Mouse (Mus musculus): ENCODE results near the gene Slc22a5. TPM values are rescaled to one million over a fixed set of nuclear protein-coding genes. Genes with fewer than 3 reads are reported as not detected.
A peak's percentile ranks its signal among the peaks of the same experiment; 100 is the strongest.
"Not testable (repeated sequence)": the region's sequence is repeated elsewhere in the genome, so short reads cannot be mapped to it uniquely, and the experiment has no call there.

The Slc22a5 gene
- polyA plus RNA-seq (2016; fragmentation: Nextera tagmentation; extraction: Ambion mirVana), result 7.2 and 7.7 TPM in 2 replicates

DNA sequence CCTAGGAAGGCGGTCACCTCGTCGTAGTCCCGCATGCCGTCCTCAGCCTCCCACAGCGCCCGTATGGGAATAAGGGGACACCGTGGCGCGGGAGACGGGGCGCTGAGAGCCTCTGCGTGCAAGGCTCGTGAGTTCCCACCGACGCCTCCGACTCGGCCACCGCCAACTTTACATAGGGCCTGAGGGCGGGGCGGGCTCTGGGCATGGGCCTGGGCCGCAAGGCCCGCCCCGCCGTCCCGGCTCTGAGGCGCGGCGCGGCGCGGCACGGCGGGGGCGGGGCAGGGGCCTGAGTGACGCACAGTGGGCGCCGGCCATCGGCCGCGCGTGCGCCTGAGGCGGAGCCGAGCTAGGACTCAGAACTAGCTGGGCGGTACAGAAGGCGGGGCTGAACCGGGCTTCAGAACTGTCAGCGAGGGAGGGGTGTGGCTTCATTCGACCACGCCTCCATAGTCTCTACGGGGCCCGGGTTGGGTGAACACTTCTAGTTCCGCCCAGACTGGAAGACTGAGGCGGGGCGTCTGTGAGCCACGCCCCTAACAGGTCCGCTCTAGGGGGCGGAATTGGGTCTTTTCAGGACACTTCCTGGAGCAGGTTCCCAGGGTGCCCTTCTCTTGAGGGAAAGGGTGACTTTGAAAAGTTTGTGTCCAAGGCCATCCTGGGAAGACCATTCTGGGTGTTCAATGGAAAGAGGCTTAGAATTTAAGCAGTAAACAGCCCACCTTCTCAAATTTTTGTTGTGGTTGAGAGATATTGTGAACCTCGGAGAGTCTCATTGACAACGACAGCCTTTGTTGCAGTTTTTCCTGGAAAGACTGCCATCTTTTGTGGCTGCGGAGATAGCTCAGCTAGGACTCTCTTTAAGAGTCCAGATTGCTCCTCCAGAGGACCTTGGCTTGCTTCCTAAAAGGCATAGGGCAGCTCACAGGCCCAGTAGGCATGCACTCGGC, at the start of gene Slc22a5:
Gene Slc22a5, minus strand, starts transcription at position 156 of the 947 bp plus-strand sequence.
- DNase-seq (ENCODE audit: low spot score), result peak; percentile 98
- Histone ChIP-seq H3K36me3 (no peaks in the 10 kb centered on the region), H3K9me3 (replicated peaks) (no peaks in the 10 kb centered on the region), H3K4me1 (peaks cover 37% of the 10 kb centered on the region), H3K27ac (replicated peaks) (peak within 1 kb of the TSS; percentile 85), H3K4me3 (peak within 1 kb of the TSS; percentile 73), H3K27me3 (ENCODE audit: low read depth, poor library complexity, severe bottlenecking) (peaks cover 12% of the 10 kb centered on the region)
- WGBS, result 4% methylated on average over 63 of the region's 63 CpGs

DNA sequence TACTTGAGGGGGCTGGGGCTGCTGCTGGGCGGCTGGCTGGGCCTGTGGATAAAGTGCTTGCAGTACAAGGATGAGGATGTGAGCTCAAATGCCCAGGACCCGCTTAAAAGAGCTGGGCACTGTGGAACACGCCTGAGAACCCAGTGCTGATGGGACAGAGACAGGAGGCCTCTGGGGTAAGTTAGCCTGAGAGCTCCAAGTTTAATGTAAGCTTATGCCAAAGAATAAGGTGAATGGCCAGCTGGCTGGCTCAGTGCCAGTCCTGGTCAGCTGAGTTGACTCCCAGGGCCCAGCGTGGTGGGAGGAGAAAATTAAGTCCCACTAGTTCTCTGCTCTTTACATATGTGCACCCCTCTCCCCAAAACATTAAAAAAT, 40.5 kb upstream of the Slc22a5 start:
- H3K9me3 ChIP-seq (replicated peaks); DNase-seq (ENCODE audit: low spot score); H3K4me3 ChIP-seq; H3K27ac ChIP-seq (replicated peaks); H3K4me1 ChIP-seq; H3K36me3 ChIP-seq; H3K27me3 ChIP-seq (ENCODE audit: low read depth, poor library complexity, severe bottlenecking): not testable (repeated sequence)
- WGBS, result 69% methylated on average over 4 of the region's 4 CpGs

DNA sequence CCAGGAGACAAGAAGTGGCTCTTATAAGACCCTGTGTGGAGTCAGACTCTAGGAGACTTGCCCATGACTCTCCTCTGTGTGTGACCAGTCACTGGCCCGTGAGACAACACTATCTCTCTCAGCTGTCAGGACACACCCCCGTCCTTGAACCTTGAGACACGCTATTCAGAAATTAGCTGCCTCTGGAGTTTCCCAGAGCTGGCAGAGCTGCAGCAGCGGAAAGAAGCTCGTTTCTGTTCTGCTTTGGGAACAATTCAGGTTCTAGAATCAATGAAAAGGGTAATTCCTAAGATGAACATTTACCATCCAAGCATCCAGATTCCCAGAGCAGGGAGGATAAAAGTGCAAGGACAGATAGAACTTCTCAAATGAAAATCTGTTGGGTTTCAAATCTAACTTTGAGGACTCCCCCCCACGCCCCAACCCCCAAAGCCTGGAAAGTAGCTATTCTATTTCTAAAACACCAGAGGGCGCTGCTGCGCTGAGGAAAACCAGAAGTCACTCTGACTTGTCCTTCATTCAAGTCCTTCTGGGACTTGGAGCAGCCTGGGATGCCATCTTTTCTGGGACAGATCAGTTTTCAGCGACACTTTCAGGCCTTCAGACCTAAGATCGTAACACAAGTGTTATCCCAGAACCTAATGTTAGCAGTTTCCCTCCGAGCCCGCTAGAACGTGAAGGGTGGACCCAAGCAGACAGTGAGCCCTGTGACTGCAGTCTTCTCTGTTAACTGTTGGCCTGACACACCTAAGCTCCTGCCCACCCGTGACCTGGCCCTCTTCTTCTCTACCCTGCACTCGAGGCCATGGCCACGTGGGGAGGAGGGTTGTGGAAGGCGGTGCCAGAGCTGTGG, 39.9 kb upstream of the Slc22a5 start:
- Histone ChIP-seq H3K4me1 (no peaks in the 10 kb centered on the region), H3K9me3 (replicated peaks) (no peaks in the 10 kb centered on the region), H3K27ac (replicated peaks) (no peak overlapping the region), H3K27me3 (ENCODE audit: low read depth, poor library complexity, severe bottlenecking) (no peaks in the 10 kb centered on the region), H3K4me3 (no peak overlapping the region), H3K36me3 (no peaks in the 10 kb centered on the region)
- peak; percentile 49 for DNase-seq (ENCODE audit: low spot score)
- 43% methylated on average over 17 of the region's 17 CpGs for WGBS

DNA sequence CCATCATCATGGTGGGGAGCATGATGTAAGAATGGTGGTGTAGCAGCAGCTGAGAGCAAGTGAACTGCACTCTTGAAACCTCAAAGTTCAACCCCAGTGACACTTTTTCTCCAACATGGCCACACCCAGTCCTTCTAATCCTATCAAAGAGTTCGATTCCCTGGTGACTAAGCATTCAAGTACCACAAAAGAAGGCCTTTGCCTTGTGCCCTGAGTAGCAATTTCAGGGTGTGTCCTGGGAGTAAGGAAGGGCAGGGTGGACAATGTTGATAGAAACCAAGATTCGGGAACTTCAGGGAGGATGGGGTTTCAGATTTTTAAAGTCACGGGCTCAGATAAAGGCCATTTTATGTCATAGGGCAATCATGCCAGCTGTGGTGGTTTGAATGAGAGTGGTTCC, 38.3 kb upstream of the Slc22a5 start:
- DNase-seq (ENCODE audit: low spot score), result no peak
- no peaks in the 10 kb centered on the region for H3K9me3 ChIP-seq (replicated peaks)
- 84% methylated on average over 3 of the region's 3 CpGs for WGBS
- H3K36me3 ChIP-seq, result no peaks in the 10 kb centered on the region
- no peak overlapping the region for H3K27ac ChIP-seq (replicated peaks)
- H3K4me3 ChIP-seq, result no peak overlapping the region
- H3K27me3 ChIP-seq (ENCODE audit: low read depth, poor library complexity, severe bottlenecking), result no peaks in the 10 kb centered on the region
- H3K4me1 ChIP-seq, result no peaks in the 10 kb centered on the region

DNA sequence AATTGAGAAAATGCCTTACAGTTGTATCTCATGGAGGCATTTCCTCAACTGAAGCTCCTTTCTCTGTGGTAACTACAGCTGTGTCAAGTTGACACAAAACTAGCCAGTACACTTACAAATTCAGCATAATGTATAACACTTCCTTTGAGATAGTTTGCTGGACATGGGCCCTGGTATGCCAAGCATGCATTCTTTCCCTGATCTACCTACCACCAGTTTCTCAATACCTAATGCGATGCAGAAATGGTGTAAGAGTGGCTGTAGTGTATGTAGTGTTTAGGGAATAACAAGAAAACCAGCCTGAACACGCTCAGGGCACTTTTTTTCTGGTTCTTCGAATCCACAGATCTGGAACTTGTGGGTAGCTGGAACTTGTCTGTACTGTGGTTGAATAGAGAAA, 37.1 kb upstream of the Slc22a5 start:
- H3K27me3 ChIP-seq (ENCODE audit: low read depth, poor library complexity, severe bottlenecking), result no peaks in the 10 kb centered on the region

DNA sequence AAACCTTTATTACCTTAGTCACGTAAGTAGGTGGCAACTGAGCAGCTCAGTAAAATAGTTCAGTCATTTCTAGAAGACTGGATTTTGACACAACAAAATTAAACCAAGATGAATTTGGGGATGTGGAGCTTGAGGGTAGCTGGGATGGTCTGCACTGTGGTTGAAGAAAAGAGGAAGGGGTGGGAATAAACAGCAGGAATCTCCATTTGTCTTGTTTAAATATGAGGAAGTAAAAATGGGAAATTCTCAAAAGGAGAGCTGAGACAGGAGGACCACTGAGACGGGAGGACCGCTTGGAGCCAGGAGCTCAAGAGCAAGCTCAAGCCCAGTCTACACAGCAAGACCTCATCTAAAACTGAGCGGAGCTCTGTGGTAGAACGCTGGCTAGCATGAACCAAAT, 34.8 kb upstream of the Slc22a5 start:
- Histone ChIP-seq H3K27ac (replicated peaks) (no peak overlapping the region), H3K4me1 (no peaks in the 10 kb centered on the region), H3K36me3 (no peaks in the 10 kb centered on the region), H3K27me3 (ENCODE audit: low read depth, poor library complexity, severe bottlenecking) (no peaks in the 10 kb centered on the region), H3K9me3 (replicated peaks) (no peaks in the 10 kb centered on the region), H3K4me3 (no peak overlapping the region)
- WGBS, result 88% methylated on average over 5 of the region's 5 CpGs
- DNase-seq (ENCODE audit: low spot score), result no peak

More for the DNA sequence above, 37.1 kb upstream of the Slc22a5 start:
- Histone ChIP-seq H3K36me3 (no peaks in the 10 kb centered on the region), H3K9me3 (replicated peaks) (no peaks in the 10 kb centered on the region), H3K27ac (replicated peaks) (no peak overlapping the region), H3K4me1 (no peaks in the 10 kb centered on the region), H3K4me3 (no peak overlapping the region)
- DNase-seq (ENCODE audit: low spot score), result no peak
- 86% methylated on average over 3 of the region's 3 CpGs for WGBS

DNA sequence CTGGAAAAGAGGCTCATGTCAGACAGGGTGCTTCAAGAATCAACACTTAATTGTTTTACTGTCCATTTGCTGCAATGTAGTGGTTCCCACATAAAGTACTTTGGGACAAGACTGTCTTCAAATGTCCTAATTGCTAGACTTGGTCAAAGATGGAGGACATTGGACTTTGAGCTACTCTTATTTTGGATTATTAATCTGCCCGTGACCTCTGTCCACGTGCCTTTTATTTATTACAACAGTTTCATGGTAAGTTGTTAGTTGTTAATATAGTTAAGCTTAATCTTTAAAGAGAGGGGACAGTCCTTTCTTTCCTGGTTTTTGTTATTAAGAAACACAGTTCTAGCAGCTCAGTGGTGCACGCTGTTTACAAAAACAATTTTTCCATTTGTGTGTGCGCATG, 27.4 kb upstream of the Slc22a5 start:
- no peak for DNase-seq (ENCODE audit: low spot score)
- Histone ChIP-seq H3K27me3 (ENCODE audit: low read depth, poor library complexity, severe bottlenecking) (no peaks in the 10 kb centered on the region), H3K4me3 (no peak overlapping the region), H3K36me3 (no peaks in the 10 kb centered on the region), H3K4me1 (no peaks in the 10 kb centered on the region), H3K9me3 (replicated peaks) (no peaks in the 10 kb centered on the region), H3K27ac (replicated peaks) (no peak overlapping the region)
- WGBS, result 91% methylated on average over 4 of the region's 4 CpGs

DNA sequence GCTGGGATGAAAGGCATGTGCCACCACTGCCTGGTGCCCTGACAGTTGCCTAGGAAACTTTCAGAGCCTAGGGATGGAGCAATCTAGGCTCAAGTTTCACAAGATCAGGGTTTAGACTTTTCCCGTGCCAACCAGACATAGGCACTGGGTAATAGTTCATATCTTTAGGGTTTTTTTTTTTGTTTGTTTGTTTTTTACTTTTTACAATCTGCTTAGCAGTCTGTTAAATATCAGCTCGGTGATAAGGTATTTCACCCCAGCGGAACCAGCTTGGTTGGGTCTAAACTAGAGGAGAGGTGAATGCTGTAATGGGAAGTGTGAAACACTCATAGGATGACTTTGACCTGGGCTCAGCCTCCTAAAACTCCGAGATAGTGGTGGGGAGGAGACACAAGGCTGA, 19.6 kb upstream of the Slc22a5 start:
- Histone ChIP-seq H3K27me3 (ENCODE audit: low read depth, poor library complexity, severe bottlenecking) (no peaks in the 10 kb centered on the region), H3K36me3 (no peaks in the 10 kb centered on the region), H3K4me3 (no peak overlapping the region), H3K9me3 (replicated peaks) (no peaks in the 10 kb centered on the region), H3K4me1 (no peaks in the 10 kb centered on the region), H3K27ac (replicated peaks) (no peak overlapping the region)
- DNase-seq (ENCODE audit: low spot score), result no peak
- WGBS, result 78% methylated on average over 4 of the region's 4 CpGs

DNA sequence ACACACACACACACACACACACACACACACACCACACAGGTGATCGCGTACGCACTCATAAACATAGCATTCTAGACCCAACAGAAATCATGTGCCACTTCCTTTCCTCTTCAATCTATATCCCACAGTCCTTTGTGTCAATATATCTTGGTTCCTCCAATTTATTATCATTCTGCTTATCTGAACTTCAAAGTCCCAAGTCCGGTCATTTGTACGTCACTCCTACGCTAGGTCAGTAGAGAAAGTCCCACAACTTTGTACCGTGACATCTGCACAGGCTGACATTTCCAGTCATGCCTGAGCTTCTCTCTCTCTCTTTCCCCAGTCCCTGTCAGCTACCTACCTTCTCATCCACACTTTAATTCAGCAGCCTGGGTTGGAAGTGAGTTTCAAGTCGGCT, 17.2 kb upstream of the Slc22a5 start:
- no peak overlapping the region for H3K27ac ChIP-seq (replicated peaks)
- 93% methylated on average over 8 of the region's 8 CpGs for WGBS
- no peak for DNase-seq (ENCODE audit: low spot score)
- peaks cover 10% of the 10 kb centered on the region for H3K4me1 ChIP-seq
- no peaks in the 10 kb centered on the region for H3K27me3 ChIP-seq (ENCODE audit: low read depth, poor library complexity, severe bottlenecking)
- no peaks in the 10 kb centered on the region for H3K36me3 ChIP-seq
- H3K9me3 ChIP-seq (replicated peaks), result no peaks in the 10 kb centered on the region
- H3K4me3 ChIP-seq, result no peak overlapping the region

DNA sequence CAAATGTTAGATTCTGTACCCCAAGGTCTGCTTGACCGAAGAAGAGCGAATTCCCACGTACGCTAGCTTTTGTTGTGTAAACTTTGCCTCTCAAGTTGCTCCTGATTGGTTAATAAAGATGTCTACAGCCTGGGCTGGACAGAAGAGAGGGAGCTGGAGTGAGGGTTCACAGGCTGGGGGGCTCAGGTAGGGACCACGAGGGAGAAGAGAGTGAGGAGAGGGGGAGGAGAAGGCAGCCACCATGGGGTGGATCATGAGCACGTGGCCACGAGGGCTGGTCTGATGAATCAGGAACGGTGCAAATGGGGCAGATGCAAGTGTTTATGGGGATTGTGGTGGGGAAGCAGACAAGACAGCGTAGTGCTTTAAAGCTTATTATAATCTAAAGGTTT, 13.1 kb upstream of the Slc22a5 start:
- no peaks in the 10 kb centered on the region for H3K36me3 ChIP-seq
- no peak for DNase-seq (ENCODE audit: low spot score)
- H3K27me3 ChIP-seq (ENCODE audit: low read depth, poor library complexity, severe bottlenecking), result no peaks in the 10 kb centered on the region
- WGBS, result 82% methylated on average over 9 of the region's 9 CpGs
- H3K9me3 ChIP-seq (replicated peaks), result no peaks in the 10 kb centered on the region
- no peak overlapping the region for H3K27ac ChIP-seq (replicated peaks)
- peaks cover 10% of the 10 kb centered on the region for H3K4me1 ChIP-seq
- H3K4me3 ChIP-seq, result no peak overlapping the region

DNA sequence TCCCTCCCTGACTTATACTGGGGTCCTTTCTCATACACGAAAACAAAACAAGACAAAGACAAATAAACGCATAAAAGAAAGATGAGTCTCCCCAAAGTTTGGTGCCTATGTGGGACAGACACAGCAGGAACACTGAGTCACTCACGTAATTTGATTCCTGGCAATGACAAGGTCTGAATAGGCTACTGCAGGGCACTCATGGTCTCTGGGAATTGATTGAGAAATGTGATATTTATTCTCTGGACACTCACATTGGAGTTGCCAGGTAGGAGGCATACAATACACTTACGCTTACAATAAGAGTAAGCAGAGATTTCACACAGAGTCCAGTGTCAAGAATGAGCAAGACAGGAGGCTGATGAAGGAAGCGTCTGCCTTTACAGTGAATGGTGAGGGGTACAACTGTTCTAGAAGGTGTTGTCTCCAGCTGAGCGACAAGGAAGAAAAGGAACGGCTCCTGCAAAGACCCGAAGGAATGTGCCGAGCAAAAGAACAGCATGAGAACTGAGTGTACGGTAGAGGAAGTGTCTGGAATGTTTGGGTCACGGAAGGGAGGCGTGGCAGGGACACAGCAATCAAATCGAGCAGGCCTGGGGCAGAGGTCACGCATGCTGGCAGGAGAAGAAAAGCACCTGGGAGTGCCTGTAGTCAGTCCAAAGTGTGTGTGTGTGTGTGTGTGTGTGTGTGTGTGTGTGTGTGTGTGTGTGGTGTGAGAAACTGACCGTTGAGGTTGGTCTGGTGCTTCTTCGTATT, 12.5 kb upstream of the Slc22a5 start:
- Histone ChIP-seq H3K4me1 (peaks cover 10% of the 10 kb centered on the region), H3K36me3 (no peaks in the 10 kb centered on the region), H3K27ac (replicated peaks) (no peak overlapping the region), H3K9me3 (replicated peaks) (no peaks in the 10 kb centered on the region), H3K4me3 (no peak overlapping the region), H3K27me3 (ENCODE audit: low read depth, poor library complexity, severe bottlenecking) (no peaks in the 10 kb centered on the region)
- peak; percentile 26 for DNase-seq (ENCODE audit: low spot score)
- 61% methylated on average over 16 of the region's 16 CpGs for WGBS

DNA sequence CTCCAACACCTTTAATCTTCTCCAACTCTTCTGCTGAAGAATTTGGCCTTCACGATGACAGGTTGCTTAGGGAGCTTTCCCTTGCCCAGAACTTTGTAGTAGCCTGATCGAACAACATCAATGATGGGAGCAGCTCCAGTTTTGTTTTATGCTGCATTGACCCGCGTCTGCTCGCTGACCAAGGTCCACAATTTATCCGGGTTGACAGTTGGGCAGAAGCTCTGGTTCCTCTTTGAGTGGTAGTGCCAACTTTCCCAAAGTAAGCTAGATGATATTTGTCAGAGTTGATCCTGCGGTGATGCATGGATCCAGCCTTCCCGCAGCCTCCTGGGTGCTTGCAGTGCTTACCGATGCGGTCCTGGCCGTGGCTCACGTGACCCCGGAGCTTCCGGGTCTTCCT, 11.3 kb upstream of the Slc22a5 start:
- no peak for DNase-seq (ENCODE audit: low spot score)
- no peak overlapping the region for H3K4me3 ChIP-seq
- 92% methylated on average over 14 of the region's 14 CpGs for WGBS

More for the DNA sequence above, 11.3 kb upstream of the Slc22a5 start:
- Histone ChIP-seq H3K4me1 (peaks cover 10% of the 10 kb centered on the region), H3K27me3 (ENCODE audit: low read depth, poor library complexity, severe bottlenecking) (no peaks in the 10 kb centered on the region), H3K27ac (replicated peaks) (no peak overlapping the region; the same call in 1 of the 2 replicates), H3K9me3 (replicated peaks) (no peaks in the 10 kb centered on the region), H3K36me3 (no peaks in the 10 kb centered on the region)
